Mouse (Mus musculus) liver, embryonic 11.5 days (tissue): Measurements from ENCODE around the gene Tubb4a. TPM values are rescaled to one million over a fixed set of nuclear protein-coding genes. Genes with fewer than 3 reads are reported as not detected.

Source experiments
- ATAC-seq: fragments of 200-750 bp; cut with Nextera tagmentation; replicated peaks from 2 replicates; pipeline ENCODE4 v1.8.0; 2017; ENCODE audit warnings: moderate number of reproducible peaks, mild to moderate bottlenecking, moderate TSS enrichment, moderate library complexity; ENCODE audit not compliant: low FRiP score
- DNase-seq: peaks from one replicate; pipeline ENCODE4 v3.0.0-alpha.2; 2017; ENCODE audit warnings: low spot score
- H3K27ac ChIP-seq: fragments of 300-500 bp; sonication (generic); 2 replicates; pipeline ENCODE4 v1.5.1; 2014; ENCODE audit warnings: mild to moderate bottlenecking, low read depth, low read length, control low read depth
- H3K27me3 ChIP-seq: fragments of 300-500 bp; sonication (generic); replicated peaks from 2 replicates; pipeline ENCODE4 v1.6.1; 2014; ENCODE audit warnings: low read length, mixed read lengths; ENCODE audit not compliant: control insufficient read depth, insufficient read depth
- H3K36me3 ChIP-seq: fragments of 300-500 bp; sonication (generic); 2 replicates; pipeline ENCODE4 v1.6.1; 2014; ENCODE audit warnings: mild to moderate bottlenecking, low read length, moderate library complexity, mixed read lengths; ENCODE audit not compliant: control insufficient read depth, insufficient read depth
- H3K4me1 ChIP-seq: fragments of 300-500 bp; sonication (generic); replicated peaks from 2 replicates; pipeline ENCODE4 v1.6.1; 2014; ENCODE audit warnings: low read length, mixed read lengths; ENCODE audit not compliant: control insufficient read depth, insufficient read depth
- H3K4me2 ChIP-seq: fragments of 300-500 bp; sonication (generic); 2 replicates; pipeline ENCODE4 v1.6.1; 2014; ENCODE audit warnings: mild to moderate bottlenecking, control low read depth, moderate library complexity
- H3K4me3 ChIP-seq: fragments of 300-500 bp; sonication (generic); 2 replicates; pipeline ENCODE4 v1.5.1; 2014; ENCODE audit warnings: low read depth, low read length, control low read depth
- H3K9ac ChIP-seq: fragments of 300-500 bp; sonication (generic); 2 replicates; pipeline ENCODE4 v1.6.1; 2014; ENCODE audit warnings: low read depth, low read length, control low read depth
- H3K9me3 ChIP-seq: fragments of 300-500 bp; sonication (generic); 2 replicates; pipeline ENCODE4 v1.6.1; 2016; ENCODE audit warnings: low read length, inconsistent platforms, mixed read lengths; ENCODE audit not compliant: control insufficient read depth
- WGBS: fragments of 180-500 bp; shearing (Covaris S2); extraction: QIAGEN DNeasy Blood & Tissue Kit; methylation state at CpG from one replicate; pipeline ENCODE4 v1.1.7; 2014; 5-methylcytosine and 5-hydroxymethylcytosine counted together
- polyA plus RNA-seq: library from polyadenylated mRNA; unstranded; fragments of >200 nt; fragmentation: Nextera tagmentation; extraction: Ambion mirVana; gene quantifications from 2 replicates; pipeline ENCODE4 v1.2.1, GENCODE M21; 2014

Tubb4a gene
- polyA plus RNA-seq, 1 experiment from 2014 or later = 5.0 TPM

DNA sequence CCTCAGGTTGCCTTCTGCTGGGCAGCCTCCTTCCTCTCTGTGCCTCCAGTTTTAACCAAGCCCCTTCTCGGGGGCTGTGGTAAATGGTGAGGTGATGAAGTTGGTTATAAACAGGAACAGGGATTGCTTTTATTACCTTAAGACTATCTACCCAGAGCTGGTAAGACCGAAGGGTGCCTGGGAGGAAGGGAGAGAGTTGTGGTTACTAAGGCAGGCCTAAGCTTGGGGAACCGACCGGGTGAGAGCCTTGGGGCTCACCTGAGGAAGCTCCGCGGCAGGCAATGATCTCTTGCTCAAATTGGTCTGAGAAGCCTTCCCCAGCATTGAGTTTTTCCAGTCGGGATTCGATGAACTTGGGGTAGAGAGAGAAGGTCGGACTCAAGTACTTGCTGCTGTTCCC lies 17.3 kb downstream of the Tubb4a start:
- no peak for ATAC-seq
- no peak for DNase-seq
- H3K4me3 ChIP-seq = no peak overlapping the region
- no peaks in the 10 kb centered on the region for H3K36me3 ChIP-seq
- 16% methylated on average over 9 of the region's 9 CpGs for WGBS
- H3K27me3 ChIP-seq = no peaks in the 10 kb centered on the region
- H3K27ac ChIP-seq = no peak overlapping the region
- no peaks in the 10 kb centered on the region; the same call in 1 of the 2 replicates for H3K4me1 ChIP-seq
- H3K4me2 ChIP-seq = peak overlapping the region; percentile 18; the same call in 1 of the 2 replicates
- H3K9me3 ChIP-seq = no peaks in the 10 kb centered on the region
- H3K9ac ChIP-seq = no peak overlapping the region

DNA sequence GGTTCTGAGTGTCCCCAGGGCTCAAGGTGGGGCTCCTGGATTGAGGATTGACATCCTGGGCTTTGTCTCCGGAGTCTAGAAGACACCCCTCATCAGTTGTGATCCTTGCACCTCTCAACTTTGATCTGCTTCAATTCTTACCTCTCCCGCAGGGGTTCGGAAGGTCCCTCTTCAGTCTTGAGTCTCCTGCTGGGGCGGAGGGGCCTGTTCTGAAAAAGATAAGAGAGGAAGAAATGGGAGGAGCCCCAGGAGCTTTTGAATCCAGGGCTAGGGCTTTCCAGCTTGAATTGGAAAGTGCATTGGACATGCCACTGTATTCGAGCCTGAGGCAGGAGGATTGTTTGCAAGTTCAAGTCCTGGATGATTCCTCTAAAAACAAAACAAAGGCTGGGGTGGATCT lies 20.7 kb downstream of the Tubb4a start:
- Histone ChIP-seq H3K27ac (no peak overlapping the region), H3K27me3 (peaks cover 23% of the 10 kb centered on the region), H3K4me1 (peaks cover 8% of the 10 kb centered on the region), H3K36me3 (no peaks in the 10 kb centered on the region), H3K9ac (no peak overlapping the region), H3K4me3 (no peak overlapping the region), H3K9me3 (no peaks in the 10 kb centered on the region), H3K4me2 (no peak overlapping the region)
- no peak for DNase-seq
- WGBS = 35% methylated on average over 5 of the region's 5 CpGs
- peak; percentile 32; the same call in 1 of the 2 replicates for ATAC-seq

DNA sequence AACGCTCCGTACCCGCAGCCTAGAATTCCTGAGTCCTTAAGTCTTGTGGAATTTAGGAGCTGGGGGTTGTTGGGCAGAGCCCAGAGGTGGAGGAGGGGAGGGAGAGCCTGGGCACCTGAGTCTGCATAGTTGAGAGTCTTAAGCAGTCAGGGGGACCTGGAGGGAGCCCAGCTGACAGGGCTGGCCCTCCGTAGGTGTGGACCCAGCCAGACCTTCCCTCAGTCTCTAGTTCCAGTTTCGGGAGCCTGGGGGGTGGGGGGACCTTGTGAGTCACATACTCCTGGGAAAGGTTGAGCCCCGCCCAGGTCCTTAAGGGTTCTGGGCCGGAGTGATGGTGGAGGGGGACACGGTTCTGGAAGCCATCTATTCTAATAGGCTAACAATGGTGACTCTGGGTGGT lies 24.6 kb downstream of the Tubb4a start:
- Histone ChIP-seq H3K27me3 (peaks cover 39% of the 10 kb centered on the region), H3K4me3 (no peak overlapping the region), H3K4me1 (peaks cover 26% of the 10 kb centered on the region), H3K9me3 (no peaks in the 10 kb centered on the region), H3K4me2 (peak overlapping the region; percentile 16; the same call in 1 of the 2 replicates), H3K9ac (no peak overlapping the region), H3K27ac (no peak overlapping the region), H3K36me3 (no peaks in the 10 kb centered on the region)
- DNase-seq (no peak), ATAC-seq (no peak)
- 22% methylated on average over 8 of the region's 8 CpGs for WGBS

DNA sequence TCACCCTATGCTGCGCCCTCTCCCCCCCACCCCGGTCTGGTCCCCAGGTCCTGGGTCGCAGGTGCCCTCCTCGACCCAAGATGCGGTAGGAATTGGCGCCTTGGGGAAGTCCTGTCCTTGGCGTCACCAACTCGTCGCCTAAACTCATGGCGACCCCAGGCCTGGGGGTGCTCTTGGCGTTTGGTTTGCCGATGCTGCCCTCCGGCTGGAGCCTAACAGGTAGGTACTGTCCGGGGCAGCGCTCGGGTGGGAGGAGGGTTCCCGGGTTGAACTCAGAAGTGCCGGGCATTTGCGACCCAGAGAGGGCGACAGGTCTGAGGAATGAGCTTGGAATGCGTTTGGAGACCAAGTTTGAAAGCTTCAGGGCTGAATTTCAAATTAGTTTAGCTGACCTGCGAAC lies 25.0 kb downstream of the Tubb4a start:
- no peak overlapping the region for H3K9ac ChIP-seq

DNA sequence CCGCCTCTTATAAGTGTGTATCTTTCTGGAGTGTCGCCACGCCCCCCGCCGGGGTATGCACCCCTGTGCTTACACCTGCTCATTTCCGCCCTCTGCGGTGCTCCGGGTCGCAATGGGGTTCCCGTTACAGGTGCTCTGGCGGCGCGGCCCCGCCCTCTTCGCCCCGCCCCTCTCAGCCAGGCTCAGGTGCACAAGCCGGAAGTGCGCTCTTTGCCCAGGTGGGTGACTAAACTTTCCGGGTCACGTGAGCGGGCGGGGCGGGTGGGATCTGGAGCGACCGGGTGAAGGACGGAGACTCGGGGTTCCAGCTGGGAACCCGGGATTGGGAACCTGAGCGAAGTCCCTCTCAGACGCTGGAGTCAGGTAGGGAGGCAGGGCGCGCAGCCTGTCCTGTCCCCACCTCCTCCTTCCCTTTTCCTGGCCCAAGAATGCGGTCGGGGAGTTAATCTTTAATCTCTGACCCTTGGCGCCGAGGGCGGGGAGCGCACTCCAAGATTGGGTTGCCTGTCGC lies 25.5 kb downstream of the Tubb4a start:
- Histone ChIP-seq H3K9me3 (no peaks in the 10 kb centered on the region), H3K36me3 (no peaks in the 10 kb centered on the region), H3K9ac (no peak overlapping the region), H3K4me3 (peak overlapping the region; percentile 49), H3K27me3 (peaks cover 39% of the 10 kb centered on the region), H3K27ac (no peak overlapping the region), H3K4me2 (peak overlapping the region; percentile 97), H3K4me1 (peaks cover 26% of the 10 kb centered on the region)
- no peak for DNase-seq
- ATAC-seq = no peak
- 3% methylated on average over 39 of the region's 39 CpGs for WGBS

More for the DNA sequence above, 25.0 kb downstream of the Tubb4a start:
- WGBS = 4% methylated on average over 22 of the region's 22 CpGs
- no peaks in the 10 kb centered on the region for H3K9me3 ChIP-seq
- no peak for DNase-seq
- peaks cover 39% of the 10 kb centered on the region for H3K27me3 ChIP-seq
- H3K27ac ChIP-seq = no peak overlapping the region
- H3K4me2 ChIP-seq = peak overlapping the region; percentile 97
- H3K4me1 ChIP-seq = peaks cover 26% of the 10 kb centered on the region
- ATAC-seq = no peak
- H3K36me3 ChIP-seq = no peaks in the 10 kb centered on the region
- peak overlapping the region; percentile 49 for H3K4me3 ChIP-seq

DNA sequence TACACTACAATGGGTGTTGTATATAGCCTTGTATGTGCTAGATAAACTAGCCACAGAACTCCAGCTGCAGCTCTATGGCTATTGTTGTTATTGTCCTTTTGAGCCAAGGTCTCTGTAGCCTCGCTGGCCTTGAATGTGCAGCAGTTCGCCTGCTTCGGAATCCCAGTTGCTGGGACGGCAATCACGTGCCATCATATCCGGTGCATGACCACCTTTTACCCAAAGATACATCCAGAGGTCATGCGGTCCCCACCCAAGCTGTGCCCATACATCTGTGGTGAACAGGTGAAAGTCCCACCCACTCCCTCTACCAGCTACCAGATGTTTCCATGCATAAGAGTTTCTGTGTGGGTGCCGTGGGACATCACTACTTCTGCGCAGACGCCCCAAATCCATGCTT lies 26.5 kb downstream of the Tubb4a start:
- DNase-seq (no peak), ATAC-seq (no peak)
- Histone ChIP-seq H3K27me3 (peaks cover 39% of the 10 kb centered on the region), H3K9me3 (no peaks in the 10 kb centered on the region), H3K4me3 (no peak overlapping the region), H3K27ac (no peak overlapping the region), H3K4me1 (peaks cover 26% of the 10 kb centered on the region), H3K4me2 (peak overlapping the region; percentile 97), H3K36me3 (no peaks in the 10 kb centered on the region), H3K9ac (no peak overlapping the region)
- WGBS = 32% methylated on average over 10 of the region's 10 CpGs

DNA sequence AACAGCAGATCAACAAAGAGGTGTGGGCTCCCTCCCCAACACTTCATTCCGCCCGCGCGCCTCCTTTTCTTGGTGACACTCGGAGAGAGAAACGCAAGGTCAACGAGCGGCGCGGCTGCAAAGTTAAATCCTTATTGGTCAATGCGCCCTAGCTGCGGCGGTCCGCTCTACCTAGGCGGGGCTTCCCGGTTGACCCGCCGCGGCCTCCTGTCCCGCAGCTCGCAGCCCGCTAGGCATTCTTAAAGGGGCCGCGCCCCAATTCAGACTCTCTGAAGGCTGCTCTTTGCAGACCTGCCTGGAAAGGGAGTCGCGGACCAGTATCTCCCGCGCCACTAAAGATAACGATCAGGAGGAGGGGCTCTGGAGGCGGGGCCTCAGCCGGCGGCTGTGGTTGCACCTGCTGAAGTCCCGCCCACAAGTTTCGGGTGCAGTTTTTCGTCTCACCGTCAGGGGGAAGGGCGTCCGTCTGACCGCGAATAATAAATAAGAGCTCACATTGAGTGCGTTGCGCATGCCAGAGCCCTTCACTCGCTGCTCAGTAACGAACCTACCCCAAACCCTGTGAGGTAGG lies 27.3 kb downstream of the Tubb4a start:
- ATAC-seq = peak; percentile 80
- peak overlapping the region; percentile 74 for H3K9ac ChIP-seq
- no peaks in the 10 kb centered on the region for H3K36me3 ChIP-seq

DNA sequence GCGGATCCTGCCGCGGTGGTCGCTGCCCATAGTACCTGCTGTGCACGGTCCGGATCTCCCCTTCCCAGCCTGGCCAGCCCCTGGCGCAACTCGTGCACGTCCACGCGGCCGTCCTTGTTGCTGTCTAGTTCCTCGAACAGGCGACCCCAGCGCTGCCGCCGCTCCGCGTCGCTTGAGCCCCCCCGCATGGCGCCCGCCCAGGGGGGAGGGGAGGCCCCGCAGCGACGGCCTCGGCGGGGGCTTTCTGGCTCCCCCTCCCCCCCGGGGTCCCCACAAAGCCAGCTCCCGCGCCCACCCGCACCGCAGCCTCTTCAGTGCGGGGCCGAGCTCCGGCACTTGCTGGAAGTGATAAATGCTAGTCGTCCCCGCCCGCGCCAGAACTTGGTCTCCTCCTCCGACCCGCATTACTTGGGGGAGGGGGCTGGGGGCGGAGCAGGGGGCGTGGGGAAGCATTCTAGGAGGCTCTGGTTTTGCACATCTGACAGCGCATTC lies 28.1 kb downstream of the Tubb4a start, which contains the start of gene Slc25a23:
TSS of gene Slc25a23 (minus strand) at position 378 of the 492 bp plus-strand sequence.
- Histone ChIP-seq H3K9ac (peak within 1 kb of the TSS; percentile 74), H3K4me1 (peaks cover 26% of the 10 kb centered on the region), H3K36me3 (peaks cover 2% of the 10 kb centered on the region; the same call in 1 of the 2 replicates), H3K4me3 (peak within 1 kb of the TSS; percentile 78), H3K27me3 (peaks cover 39% of the 10 kb centered on the region), H3K4me2 (peak within 1 kb of the TSS; percentile 97), H3K9me3 (no peaks in the 10 kb centered on the region), H3K27ac (peak within 1 kb of the TSS; percentile 41; the same call in 1 of the 2 replicates)
- peak; percentile 42 for ATAC-seq
- under 1% methylated on average over 37 of the region's 45 CpGs for WGBS
- DNase-seq = peak; percentile 80

More for the DNA sequence above, 27.3 kb downstream of the Tubb4a start:
- H3K9me3 ChIP-seq = no peaks in the 10 kb centered on the region
- peak overlapping the region; percentile 97 for H3K4me2 ChIP-seq
- DNase-seq = peak; percentile 93
- H3K27ac ChIP-seq = no peak overlapping the region
- peak overlapping the region; percentile 78 for H3K4me3 ChIP-seq
- H3K4me1 ChIP-seq = peaks cover 26% of the 10 kb centered on the region
- 0% methylated on average over 44 of the region's 44 CpGs for WGBS
- H3K27me3 ChIP-seq = peaks cover 39% of the 10 kb centered on the region
